Mouse (Mus musculus) left cerebral cortex, adult 11 months (tissue): ENCODE results near the gene Usp39.
A peak's percentile ranks its signal among the peaks of the same experiment; 100 is the strongest.

Experiments
- DNase-seq: peaks from one replicate; pipeline ENCODE4 v3.0.0; 2022; ENCODE audit warnings: low spot score

Gene Usp39

DNA sequence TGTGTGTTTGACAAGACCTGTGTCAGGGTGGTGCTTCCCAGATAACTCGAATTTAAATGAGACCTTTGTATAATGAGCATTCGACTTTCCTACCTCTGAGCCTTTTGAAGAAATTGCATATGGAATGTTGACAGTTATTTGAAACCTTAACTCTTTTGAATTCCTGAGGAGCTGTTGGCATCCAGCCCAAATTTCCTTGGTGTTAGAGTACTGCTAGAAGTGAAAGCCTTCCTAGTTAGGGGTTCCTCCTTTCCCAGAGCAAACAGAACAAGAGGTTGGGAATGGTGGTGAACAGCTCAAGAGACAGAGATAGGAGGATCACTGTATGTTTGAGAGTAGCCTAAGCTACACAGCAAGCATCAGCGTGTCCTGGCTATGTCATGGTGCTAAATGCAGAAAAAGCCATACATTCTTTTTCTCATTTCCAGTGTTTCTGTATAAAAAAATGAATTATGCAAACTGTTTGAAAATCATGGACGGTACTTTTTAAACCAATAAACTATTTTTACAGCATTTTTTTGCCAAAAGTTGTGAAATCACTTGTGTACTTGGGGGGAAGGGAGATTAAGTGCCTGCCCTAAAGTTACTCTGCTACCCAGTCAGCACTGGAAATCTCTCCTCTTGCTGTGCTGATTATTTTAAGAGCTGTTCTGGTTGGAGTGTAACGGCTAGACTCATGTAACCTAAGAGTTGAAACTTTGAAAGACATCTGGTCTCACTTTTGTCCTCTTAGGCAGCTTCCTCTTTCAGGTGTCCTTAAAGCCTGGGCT is 7.8 kb upstream of the Usp39 start:
- DNase-seq: no peak

DNA sequence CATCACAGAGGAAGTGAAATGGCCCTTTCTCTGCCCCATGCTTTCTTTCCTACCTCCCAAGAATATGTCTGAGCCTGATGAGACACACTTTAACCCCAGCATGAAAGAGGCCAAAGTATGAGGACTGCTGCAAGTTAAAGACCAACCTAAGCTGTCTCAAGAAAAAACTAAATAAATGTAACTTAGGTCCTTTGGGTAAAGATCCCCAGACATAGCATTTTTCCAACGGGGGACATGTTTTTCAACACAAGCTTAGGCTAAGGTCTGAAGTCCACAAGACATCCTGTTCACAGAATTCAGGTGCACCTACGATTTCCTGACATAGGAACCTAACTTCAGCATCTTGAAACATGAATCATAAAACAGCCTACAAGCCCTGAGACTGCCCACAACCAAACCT is 5.2 kb upstream of the Usp39 start:
- no peak for DNase-seq

DNA sequence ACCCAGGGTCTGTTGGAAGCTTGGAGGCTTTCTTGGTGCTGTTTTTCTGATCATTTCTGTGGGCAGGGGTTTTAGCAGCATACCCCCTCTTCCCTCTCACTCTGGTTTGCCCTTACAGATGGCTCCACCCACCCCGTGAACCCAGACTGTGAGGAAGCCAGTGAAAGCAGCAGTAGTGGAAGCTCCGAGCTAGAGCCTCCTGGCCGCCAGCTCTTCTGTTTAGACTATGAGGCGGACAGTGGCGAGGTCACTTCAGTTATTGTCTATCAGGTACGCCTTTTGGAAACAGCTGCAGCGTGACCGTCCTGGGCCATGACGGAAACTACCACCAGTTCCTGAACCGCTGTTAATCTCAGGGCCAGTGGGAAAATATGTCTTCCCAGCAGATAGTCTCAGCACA is 3.4 kb upstream of the Usp39 start:
- DNase-seq: no peak

DNA sequence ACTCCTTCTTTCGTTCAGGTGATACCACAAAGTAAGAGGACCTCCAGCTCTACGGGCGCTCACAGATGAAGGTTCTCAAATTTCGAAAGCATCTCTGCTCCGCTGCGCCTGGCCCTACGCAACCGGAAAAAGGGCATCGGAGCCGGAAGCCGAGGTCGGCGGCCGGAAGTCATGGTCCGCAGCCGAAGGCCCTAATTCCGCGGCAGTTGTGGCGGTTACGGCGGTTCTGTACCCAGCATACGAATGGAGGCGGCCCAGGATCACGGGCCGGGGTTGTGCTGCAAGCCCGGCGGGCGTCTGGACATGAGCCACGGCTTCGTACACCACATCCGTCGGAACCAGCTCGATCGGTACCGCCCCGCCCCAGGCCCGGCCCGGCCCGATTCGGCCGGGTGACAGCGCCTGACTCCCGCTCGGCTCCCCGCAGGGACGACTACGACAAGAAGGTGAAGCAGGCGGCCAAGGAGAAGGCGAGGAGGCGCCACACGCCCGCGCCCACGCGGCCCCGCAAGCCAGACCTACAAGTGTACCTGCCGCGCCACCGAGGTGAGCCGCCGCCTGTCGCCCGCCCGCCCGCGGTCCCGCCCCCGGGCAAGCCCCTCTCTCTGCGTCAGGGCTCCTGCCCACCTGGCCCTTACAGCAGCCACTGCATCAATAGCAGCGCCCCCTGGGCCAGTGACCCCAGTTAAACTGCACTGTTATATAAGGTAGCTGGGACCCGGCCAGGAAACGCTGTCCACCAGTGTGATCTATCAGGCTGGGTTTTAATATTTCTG is 2.4 kb upstream of the Usp39 start, which contains the start of gene 0610030E20Rik:
TSS of gene 0610030E20Rik (plus strand) at position 152 of the 776 bp plus-strand sequence.
- no peak for DNase-seq

DNA sequence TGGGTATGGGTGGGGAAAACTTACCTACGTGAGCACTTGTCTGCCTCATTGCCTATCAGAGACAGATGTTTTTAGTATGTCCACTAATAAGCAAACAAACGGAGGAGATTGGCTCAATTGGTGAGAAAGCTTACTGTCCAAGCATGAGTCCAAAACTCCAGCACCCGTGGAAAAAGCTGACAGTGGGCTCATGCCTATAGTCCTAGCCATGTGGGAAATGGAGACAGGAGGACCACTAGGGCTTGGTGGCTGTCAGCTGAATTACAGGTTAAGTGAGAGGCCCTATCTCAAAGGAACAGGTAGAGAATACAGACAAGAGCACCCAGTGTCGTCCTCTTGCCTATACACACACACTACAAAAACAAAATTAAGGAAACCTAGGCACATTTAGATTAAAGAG is 1.3 kb upstream of the Usp39 start:
- no peak for DNase-seq

DNA sequence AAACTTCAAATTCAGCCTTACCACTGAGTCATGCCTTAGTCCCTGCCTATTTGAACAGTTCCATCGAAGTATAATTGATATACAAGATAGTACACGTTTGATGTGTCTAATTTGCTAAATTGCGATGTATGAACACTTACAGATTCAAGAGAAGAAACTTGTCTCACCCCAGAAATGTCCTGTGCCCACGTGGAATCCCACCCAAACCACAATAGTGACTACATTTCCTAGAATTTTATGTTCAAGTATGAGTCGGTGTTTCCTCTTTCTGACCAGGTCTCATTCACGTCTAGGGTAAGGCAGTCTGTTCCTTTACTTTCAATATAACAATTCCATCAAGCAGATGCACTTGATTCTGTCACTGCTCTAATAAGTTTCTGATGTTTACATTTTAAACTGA is 649 bp upstream of the Usp39 start:
- DNase-seq: no peak

DNA sequence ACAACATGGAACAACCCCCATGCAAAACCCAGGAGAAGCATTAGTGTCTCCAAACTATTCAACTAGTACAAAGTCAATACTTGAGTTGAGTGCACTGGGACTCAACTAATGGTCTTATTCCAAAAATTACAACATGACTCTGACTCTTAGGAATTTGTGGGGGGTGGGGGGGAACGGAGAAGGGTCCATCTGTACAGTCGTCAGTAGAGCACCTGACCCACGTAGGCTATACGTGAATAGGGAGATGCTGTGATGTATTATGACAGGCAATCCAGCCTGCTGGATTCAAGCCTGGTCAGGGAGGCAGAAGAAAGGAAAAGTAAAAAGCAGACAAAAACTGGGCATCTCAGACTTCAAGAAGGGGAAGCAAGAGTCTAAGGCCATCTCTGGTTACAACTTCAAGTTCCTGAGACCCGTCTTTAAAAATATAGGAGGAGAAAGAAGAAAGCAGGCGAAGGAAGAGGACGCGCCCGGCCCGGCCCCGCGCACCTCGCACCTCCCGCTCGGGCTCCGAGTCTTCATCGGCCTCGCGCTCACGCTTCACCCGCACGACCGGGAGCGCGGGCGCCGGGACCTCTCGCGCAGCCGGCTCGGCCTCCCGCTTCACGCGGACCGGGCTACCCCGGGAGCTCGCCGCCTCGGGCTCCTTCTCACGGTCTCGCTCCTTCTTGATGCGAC is 449 bp downstream of the Usp39 start:
- DNase-seq: no peak

DNA sequence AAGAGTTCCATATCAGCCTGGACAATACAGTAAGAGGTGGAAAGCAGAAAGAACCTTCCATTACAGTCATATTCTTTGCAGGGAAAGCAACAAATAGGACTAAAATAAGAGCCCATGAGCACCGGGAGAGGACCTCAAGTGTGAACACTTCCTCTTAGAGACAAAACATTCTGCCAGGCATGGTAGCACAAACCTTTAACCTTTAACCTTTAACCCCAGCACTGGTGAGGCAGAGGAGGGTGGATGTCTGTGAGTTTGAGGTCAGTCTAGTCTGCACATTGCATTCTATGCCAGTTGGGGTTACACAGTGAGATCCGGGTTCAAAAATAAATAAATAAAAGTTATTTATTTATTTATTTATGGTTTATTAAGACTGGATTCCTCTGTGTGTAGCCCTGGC is 4.5 kb downstream of the Usp39 start:
- no peak for DNase-seq

DNA sequence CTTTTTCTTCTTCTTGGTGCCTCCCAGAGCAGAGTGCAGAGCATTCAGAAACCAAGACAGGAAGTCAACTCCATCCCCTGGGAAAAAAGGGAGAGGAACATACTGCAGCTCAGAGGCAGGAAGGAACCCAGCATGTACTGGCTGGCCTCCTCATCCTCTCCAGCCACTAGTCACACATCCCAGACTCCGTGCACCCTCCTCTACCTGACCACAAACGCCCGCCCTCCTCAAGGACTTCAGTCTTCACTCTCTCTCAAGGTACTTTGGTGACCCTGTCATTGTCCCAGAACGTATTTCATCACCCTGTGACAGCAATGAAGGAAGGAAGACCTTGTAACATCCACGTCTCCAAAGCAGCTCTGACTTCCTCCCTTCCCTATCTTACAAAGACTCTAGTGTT is 11.9 kb downstream of the Usp39 start:
- no peak for DNase-seq

DNA sequence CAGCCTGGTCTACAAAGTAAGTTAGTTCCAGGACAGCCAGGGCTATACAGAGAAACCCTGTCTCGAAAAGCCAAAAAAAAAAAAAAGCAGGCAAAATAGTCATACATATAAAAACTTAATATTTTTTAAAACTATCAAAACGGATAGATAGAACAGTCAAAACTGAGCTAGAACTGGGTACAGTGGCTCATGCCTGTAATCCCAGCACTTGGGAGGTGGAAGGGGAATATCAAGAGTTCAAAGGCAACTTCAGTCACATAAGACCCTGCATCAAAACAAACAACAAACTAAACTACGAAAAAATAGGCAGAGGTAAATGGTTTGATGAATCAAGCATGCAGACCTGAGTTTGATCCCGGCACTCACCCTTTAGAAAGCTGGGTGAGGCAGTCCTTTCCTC is 14.9 kb downstream of the Usp39 start:
- DNase-seq: no peak

DNA sequence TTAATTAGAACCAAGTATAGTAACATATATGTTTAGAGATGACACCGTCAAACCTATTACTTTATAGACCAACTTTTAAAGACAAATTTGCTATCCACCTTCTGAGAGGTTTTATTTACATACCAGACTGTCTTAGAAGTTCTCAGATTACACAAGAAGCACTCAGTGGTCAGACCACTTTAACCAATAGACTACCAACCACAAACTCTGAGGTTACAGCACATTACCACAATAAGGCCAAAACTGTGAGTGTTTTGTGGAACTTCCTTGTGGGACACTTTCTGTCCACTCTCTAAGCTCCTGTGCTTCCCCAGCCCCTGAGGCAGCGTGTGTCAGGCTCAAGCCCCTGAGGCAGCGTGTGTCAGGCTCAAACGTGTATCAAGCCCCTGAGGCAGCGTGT is 16.0 kb downstream of the Usp39 start:
- no peak for DNase-seq

DNA sequence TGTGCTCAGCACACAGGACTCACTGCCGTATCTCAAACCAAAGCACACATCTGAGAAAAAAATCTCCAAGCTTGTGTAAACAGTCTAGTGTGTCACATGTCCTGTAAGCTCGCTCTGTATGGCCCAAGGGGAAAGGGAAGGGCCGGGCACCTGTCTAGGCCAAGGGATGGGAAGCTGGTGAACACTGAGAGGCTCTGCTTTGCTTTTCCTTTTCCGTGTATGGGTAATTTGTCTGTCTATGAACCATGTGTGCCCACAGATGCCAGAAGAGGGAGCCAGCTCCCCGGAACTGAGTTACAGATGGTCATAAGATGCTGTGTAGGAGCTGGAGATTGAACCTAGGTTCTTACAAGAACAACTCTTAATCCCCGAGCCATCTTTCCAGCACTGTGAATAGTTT is 18.7 kb downstream of the Usp39 start:
- DNase-seq: no peak

DNA sequence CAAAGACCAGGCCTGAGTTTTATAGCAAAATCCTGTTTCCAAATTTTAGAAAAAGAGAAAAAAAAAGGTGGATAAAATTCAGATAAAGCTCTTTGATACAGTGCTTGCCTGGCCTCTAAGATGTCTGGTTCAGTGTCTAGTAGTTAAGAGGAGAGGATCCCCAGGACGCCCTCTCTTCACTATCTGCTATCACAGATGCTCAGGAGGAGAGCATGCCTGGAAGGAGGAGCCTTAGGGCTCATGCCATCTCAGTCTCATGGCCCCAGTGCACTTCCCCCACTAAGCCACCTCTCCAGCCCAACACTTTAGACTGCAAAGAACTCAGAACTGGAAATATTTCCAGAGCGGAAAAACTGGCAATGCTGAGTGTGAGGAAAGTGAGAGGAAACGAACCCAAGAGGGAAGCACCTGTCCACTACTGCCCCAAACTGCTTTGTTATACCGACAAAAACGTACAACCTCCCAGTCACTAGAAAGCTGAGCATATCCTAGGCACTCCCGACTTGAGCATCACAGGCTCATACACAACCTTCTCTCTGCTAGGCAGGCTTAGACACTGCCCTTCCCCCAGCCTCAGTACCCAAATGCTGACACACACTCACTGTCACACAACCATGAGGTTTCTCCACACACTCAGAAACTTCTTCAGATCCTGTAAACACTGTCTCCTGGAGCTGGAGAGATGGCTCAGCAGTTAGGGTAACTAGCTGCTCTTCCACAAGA is 21.0 kb downstream of the Usp39 start:
- no peak for DNase-seq

DNA sequence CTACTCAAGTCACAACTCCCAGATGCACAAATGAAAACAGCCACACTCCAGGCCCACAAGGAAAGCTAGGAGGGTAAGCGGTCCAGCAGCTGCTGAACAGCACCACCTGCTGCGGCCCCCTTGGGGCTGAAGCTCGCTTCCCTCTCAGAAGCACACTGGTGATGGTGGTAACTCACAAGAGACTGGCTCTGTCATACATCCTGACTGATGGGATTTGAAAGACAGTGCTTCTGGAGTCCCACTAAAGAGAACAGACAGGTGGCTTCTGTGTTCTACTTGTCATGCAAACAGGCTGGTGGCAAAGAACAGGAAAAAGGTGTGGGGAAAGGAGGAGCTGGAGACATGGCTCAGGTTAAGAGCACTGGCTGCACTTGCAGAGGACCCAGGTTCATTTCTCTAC is 22.0 kb downstream of the Usp39 start:
- no peak for DNase-seq

DNA sequence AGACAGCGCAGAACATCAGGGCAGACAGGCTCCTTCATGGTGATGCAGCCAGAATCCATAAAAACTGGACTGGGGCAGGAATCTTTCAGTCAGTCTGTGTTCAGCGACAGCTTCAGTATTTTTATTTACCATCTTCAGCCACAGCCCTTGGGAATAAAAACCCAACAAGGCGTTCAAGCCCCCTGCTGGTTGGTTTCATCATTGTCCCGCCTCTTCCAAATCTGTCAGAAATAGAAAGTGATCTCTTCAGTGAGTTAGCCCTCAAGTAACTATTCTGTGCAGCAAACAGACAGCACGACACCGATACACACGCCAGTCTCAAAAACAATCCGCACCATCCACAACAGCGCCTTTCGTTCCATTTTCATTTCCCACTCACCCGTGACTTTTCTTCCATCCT is 26.0 kb downstream of the Usp39 start:
- peak; percentile 24 for DNase-seq

DNA sequence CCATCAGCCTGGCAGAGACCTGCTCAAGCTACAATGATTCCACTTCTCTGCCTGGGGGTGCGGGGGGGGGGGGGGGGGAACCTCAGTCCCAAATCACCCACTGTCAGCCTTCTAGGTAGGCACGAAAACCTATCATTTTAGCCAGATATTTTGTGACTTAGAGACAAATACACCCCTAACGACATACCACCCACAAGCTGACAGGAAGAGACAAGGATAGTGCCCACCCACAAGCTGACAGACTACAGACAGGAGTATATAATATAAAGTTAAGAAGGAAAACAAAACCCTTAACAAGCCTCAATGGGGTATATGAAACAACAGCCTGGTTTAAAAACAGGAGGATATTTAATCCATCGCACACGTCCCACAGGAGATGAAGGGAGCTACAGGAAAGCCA is 26.5 kb downstream of the Usp39 start:
- DNase-seq: no peak

DNA sequence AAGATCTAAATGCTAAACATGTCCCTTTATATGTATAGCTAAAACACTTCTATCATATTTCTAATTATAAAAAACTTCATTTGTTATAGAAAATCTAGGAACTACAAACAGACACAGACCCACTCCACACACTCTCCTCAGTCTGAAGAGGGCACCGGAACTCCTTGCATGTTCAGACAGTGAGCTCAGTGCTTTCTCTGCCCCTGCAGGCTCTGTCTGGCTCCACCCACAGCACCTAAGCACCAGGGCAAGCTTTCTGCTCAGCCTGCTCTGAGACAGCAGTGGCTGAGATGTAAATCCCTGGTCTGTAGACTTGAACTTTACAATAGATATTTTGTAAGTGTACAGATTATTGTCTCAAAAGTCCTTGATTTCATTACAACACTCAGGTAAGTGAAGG is 28.9 kb downstream of the Usp39 start:
- no peak for DNase-seq

DNA sequence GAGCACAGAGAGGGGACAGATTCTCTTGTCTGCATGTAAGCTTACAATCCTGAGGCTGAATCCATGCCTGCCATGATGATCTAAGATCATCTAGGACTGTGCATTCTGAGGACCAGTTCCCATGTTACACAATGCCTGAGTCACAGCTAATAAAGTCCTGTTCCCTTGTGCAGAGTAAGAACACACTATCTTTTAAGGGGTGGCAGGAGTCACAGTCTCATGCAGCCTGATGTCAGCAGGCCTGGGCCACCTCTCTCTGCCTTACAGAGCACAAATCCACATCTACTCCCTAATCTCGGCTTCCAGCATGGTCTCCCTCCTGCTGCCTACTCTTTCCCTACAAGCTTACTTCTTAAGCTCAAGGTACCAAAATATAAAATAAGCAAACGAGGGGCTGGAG is 29.6 kb downstream of the Usp39 start:
- DNase-seq: no peak

DNA sequence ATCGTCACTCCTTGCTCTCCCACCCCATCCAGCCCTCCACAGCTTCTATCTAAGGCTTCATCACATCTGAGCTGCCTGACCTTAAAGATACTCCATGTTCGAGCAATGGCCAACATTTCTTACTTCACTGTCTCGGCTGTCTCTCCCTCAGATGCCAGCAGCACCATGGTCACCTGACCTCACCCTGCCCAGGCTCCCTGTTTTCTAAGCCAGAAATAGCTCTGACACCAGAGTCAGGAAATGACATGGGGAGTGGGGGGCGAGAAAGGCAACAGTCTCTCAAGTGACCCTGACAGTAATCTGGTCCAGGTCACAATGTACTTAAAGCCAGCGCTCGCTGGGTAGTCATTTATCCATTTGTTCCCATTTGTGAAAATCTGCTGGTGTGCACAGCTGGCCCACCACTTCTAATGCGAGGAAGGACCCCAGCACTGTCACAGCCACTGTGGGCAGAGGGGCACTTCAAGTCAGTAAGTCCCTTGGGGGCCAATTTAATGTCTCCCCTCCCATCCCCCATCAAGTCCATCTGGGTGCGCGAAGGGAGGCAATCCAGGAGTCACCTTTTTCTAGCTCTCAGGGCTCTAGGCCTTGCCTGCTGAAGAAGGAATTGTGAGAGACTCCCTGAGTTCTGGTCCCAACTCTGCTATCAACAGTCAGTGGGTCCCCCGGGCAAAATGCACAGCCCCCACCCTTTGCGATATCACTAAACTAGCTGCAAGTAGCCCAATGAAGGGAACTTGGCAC is 31.7 kb downstream of the Usp39 start:
- no peak for DNase-seq

DNA sequence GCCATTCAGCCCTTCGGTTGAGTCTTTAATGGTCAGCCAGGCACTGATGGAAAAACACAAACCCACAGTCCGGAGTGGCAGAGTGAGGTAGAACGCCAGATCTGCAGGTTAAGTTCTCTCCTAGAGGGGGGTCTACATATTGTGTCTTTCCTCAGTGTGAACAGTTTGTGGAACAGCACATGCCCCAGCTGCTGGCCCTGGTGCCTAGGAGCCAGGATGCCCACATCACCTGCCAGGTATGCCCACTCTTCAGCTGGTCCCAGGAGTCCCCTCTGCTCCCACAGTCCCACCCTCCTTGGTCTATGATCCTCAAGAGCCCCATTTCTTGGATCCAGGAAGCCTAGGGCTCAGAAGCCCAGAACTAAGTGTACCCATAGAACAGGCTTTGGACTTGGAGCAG is 32.8 kb downstream of the Usp39 start:
- no peak for DNase-seq

DNA sequence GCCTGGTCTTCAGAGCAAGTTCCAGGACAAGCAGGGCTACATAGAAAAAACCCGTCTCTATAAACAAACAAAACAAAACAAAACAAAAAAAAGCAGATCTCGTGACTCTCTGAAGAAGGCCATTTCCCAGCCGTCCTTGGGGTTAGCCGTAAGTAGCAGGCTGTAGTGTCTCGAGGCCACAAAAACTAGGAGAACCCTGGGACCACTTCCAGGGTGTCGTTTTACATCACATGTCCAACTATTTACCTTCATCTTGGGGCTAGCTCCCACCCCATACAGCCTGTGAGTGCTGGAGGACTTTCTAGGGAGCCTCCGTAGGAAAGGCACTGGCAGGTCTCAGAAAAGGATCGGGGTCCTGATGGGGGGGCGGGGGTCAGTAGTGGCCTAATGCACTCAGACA is 41.5 kb downstream of the Usp39 start:
- no peak for DNase-seq
